Mouse (Mus musculus): Measurements from ENCODE around the gene Gas8. TPM values are rescaled to one million over a fixed set of nuclear protein-coding genes. Genes with fewer than 3 reads are reported as not detected.

Gene Gas8
- polyA plus RNA-seq, 2 experiments, result 30.9 to 34.0 TPM

Other genes starting within 250 kb of the Gas8 start
- gene Fanca, start 200.3 kb upstream of the Gas8 start, polyA plus RNA-seq (2012; rRNA removed), result 54.7 and 65.7 TPM in 2 replicates
- 23.9 and 24.2 TPM in 2 replicates for gene Fanca, start 200.3 kb upstream of the Gas8 start, polyA plus RNA-seq (2014; fragmentation: Nextera tagmentation; extraction: Ambion mirVana)
- 1.2 TPM in 2 replicates for gene Spire2, start 186.1 kb upstream of the Gas8 start, polyA plus RNA-seq (2012; rRNA removed)
- 0.67 and 1.2 TPM in 2 replicates for gene Spire2, start 186.1 kb upstream of the Gas8 start, polyA plus RNA-seq (2014; fragmentation: Nextera tagmentation; extraction: Ambion mirVana)
- 193 and 207 TPM in 2 replicates for gene Tcf25, start 145.1 kb upstream of the Gas8 start, polyA plus RNA-seq (2012; rRNA removed)
- 153 and 155 TPM in 2 replicates for gene Tcf25, start 145.1 kb upstream of the Gas8 start, polyA plus RNA-seq (2014; fragmentation: Nextera tagmentation; extraction: Ambion mirVana)
- gene Mc1r, start 111.7 kb upstream of the Gas8 start, polyA plus RNA-seq (2012; rRNA removed), result 0.05 and 0.12 TPM in 2 replicates
- gene Mc1r, start 111.7 kb upstream of the Gas8 start, polyA plus RNA-seq (2014; fragmentation: Nextera tagmentation; extraction: Ambion mirVana), result 0.06 and 0.17 TPM in 2 replicates
- gene Tubb3, start 107.4 kb upstream of the Gas8 start, polyA plus RNA-seq (2012; rRNA removed), result 10.4 and 12.5 TPM in 2 replicates
- gene Tubb3, start 107.4 kb upstream of the Gas8 start, polyA plus RNA-seq (2014; fragmentation: Nextera tagmentation; extraction: Ambion mirVana), result 3.4 and 3.7 TPM in 2 replicates
- 37.1 and 49.2 TPM in 2 replicates for gene Def8, start 95.3 kb upstream of the Gas8 start, polyA plus RNA-seq (2012; rRNA removed)
- gene Def8, start 95.3 kb upstream of the Gas8 start, polyA plus RNA-seq (2014; fragmentation: Nextera tagmentation; extraction: Ambion mirVana), result 42.2 and 42.7 TPM in 2 replicates
- gene Afg3l1, start 40.9 kb upstream of the Gas8 start, polyA plus RNA-seq (2012; rRNA removed), result 29.5 and 31.1 TPM in 2 replicates
- gene Afg3l1, start 40.9 kb upstream of the Gas8 start, polyA plus RNA-seq (2014; fragmentation: Nextera tagmentation; extraction: Ambion mirVana), result 30.8 and 37.6 TPM in 2 replicates
- gene Dbndd1, start 3.4 kb upstream of the Gas8 start, polyA plus RNA-seq (2012; rRNA removed), result 8.3 and 10.4 TPM in 2 replicates
- 10.3 and 12.6 TPM in 2 replicates for gene Dbndd1, start 3.4 kb upstream of the Gas8 start, polyA plus RNA-seq (2014; fragmentation: Nextera tagmentation; extraction: Ambion mirVana)
- 20.3 and 21.2 TPM in 2 replicates for gene Rhou, start 135.1 kb downstream of the Gas8 start, polyA plus RNA-seq (2012; rRNA removed)
- gene Rhou, start 135.1 kb downstream of the Gas8 start, polyA plus RNA-seq (2014; fragmentation: Nextera tagmentation; extraction: Ambion mirVana), result 11.0 and 12.9 TPM in 2 replicates